Mouse (Mus musculus) granulocyte monocyte progenitor cell, adult 5-6 weeks (primary cell): ENCODE results near the gene Nav3. TPM values are rescaled to one million over a fixed set of nuclear protein-coding genes. Genes with fewer than 3 reads are reported as not detected.
"Not testable (repeated sequence)": the region's sequence is repeated elsewhere in the genome, so short reads cannot be mapped to it uniquely, and the experiment has no call there.

Source experiments
- ATAC-seq: replicated peaks from 2 replicates; pipeline ENCODE4 v1.8.0; 2016; ENCODE audit warnings: mild to moderate bottlenecking, moderate TSS enrichment, inconsistent platforms; ENCODE audit not compliant: poor library complexity, severe bottlenecking
- total RNA-seq, 2 experiments: library from RNA; stranded (forward) in 1 of 2; stranded (reverse) in 1 of 2; fragments of 200-712, 200-1000 nt in 1 of 2; fragments of >200 nt in 1 of 2; fragmentation: Nextera tagmentation in 1 of 2; gene quantifications; 2 replicates each; pipeline ENCODE4 v1.2.3; 2014 to 2017

The Nav3 gene
- total RNA-seq, 2 experiments from 2014 or later, result not detected

DNA sequence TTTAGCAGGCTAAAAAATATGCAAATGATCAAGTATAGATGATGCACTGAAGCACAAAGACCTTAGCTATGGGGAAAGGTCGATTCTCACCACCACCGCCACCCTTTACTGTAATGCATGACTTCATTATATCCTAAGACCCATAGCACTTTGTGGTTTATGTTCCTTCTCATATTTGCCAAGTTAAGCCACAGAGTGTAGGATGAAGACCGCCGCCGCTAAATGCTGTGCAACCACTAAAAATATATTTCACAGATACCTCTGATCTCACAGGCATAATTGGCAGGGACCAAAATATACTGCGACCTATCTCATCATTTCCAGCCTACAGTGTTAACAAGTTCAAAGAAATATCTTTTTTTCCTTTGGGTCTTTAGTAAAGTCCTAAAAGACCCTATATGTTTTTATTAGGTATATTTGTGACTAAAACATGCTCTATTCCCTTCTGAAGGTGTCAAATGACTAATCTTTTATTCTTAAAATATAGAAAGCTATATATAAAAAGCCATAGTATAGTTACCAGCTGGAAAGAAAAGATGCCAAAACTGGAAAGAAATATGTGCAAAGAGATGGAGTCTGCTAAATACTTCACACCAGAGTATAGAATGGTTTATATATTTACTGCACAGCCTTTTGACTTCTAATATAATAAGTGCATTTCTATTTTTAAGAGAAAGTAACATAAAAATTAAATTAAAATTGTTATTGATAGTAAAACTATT is 69.4 kb downstream of the Nav3 start:
- ATAC-seq, result no peak

DNA sequence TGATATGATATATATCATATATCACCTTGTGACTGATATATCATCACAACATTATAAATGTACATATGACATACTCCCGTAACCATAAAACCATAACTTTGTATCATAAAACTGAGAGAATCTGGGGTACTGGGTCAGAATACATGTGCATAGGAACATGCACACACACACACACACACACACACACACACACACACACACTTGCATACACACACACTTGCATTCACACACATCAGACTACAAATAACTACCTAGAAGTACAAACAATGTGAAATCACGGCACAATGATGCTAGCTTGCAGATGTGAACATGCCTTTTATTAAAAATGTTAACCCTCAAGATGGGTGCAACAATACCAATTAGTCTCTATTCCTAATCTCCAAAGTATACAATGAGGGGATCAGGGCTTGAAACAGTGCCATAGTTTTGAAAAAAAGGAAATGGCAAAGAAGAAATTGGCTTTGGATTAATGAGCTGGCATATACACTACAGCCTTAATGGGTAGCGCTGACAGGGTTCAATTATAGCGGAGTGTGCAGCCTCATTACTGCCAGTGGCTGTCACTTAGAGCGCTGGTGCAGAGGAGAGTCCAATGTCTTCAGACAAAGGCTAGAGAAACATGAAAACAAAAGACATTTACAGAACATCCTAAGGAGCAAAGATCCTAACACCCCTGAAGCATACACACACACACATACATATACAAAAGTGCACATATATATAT is 72.3 kb downstream of the Nav3 start:
- ATAC-seq, result not testable (repeated sequence)

DNA sequence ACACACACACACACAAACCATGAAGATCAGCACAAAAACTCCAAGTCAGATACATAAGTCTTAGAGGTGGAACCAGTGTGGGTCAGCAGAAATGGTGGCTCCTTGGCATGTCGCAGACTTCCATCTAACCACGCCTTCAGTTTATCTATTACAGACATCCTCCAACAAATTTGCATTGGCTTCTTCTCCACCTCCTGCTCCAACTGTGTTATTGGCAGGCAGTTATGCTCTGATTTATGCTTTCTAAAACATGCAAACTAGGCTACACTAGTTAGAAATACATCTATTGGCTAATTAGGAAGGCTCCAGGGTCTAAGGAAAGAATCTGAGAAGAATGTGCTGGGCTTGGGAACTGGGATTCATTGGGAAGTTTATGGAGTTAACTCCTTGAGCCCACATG is 75.2 kb downstream of the Nav3 start:
- ATAC-seq, result no peak

DNA sequence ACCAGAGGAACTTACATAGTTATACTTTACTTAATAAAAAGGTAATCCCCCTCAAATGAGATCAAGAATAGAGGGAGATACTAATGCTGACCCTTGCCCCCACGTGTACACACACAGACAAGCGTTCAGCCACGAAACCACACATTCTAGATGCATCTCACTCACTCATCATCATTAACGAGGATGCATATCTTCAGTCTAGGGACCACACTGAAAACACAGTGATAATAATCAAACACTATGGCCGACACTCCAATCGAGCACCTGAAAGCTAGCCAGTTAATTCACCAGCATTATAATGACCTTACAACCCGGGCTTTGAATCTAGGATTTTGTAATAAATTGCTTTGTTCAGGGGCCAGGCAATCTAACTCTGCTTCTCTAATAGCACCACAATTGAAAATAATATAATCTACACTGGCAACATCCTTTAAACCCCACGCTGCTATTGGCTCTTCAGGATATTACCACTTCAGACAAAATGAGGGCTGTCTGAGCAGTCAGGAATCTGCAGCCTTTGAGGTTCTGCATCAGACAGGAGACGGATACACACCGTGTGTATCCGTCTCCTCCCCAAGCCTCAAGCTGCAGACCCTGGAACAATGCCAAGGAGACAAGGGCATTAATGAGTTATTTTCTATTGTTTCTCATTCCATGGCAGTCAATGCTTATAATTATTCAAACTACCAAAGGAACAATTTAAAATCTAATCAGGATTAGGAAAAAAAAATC is 83.1 kb downstream of the Nav3 start:
- no peak for ATAC-seq

DNA sequence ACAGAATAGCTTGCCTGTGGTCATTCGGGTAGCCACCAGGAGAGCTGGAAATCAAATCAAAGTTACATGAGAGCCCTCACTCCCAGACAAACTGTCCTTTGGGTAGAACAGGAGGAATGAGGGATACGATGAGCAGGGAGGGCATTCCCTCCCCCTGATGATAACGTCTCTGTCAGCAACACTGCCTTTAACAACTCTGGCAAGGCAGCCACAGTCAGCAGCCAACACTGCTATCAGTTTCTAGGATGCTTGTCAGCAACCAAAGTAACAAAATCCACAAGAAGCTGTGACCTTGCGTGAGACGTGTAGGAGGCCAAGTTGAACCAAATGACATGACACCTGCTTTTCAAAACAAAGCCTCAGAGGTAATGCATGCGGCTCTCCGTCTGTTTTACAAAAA is 103.9 kb downstream of the Nav3 start:
- no peak for ATAC-seq

DNA sequence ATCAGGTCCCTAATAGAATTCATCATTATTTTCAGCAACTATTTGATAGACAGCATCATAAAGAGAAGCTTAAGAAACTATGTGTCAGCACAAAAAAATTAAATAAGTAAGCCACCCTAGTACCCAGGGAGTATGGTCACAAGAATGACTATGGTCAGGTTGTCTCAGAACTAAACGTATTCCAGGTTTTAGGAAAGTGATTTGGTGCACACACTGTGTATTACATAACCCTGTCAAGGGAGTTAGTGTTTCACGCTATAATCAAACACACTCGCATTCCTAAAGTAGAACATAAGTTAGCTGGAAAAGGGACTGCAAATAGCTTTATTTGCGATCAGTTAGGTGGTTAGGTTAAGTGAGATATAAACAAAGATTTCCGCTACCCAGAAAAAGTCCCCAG is 126.0 kb downstream of the Nav3 start:
- no peak for ATAC-seq

DNA sequence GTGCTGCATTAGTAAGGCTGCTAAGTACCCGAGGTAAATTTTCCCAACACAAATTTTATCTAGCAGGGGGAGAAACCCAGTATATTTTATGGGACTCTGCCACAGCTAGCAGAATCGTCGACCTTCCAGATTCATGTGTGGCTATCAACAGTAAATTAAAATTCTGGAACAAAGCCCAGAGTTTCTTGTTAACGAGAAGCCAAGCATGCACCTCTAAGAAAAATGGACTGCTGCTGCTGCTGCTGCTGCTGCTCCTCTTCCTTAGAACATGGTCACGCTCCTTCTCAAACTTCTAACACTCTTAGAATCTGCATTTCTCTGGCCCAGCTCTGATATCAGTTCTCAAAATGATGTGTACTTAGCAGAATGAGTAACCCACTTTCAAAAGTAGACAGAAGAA is 126.4 kb downstream of the Nav3 start:
- ATAC-seq, result no peak

DNA sequence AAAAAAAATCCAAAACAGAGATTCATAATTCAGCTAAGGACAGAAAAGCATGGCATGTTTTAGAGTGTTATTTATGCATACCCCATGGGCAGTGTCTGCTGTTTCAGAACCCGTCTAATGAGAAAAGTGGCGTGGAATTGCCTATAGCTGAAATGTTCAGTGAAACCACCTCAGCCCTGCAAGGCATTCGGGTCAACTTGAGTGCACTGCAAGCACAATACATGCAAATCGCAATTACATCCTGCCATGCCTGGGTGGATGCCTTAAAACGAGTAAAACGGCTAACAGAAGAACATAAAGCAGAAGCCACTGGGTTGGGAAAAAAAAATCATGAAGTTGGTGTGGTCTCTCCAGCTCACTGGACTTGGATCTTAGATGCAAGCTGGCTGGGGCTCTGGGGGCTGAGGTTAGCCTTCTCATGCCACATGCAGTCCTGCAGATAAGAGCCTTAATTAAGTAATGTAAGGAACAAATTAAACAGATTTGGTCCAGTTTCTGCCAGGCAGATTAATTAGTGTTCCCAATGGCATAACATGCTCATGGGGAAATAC is 133.8 kb downstream of the Nav3 start:
- no peak for ATAC-seq

DNA sequence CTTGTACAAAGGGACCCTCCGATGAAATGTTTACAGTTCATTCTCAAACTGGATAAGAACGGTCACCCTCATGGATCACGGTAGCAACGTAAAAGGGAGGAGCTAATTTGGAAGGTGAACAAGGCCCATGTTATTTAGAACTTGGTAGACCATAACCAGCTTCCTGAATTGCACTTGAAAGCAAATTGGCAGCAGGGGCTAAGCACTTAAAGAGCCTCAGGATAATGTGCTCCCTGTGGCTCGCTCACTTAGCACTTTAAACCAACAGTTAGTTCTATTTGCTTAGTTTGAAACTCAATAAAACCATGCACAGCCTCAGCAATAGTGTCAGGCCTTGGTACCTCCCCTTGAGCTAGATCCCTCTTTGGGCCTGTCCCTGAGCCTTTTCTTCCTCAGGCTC is 138.7 kb downstream of the Nav3 start:
- ATAC-seq, result no peak

DNA sequence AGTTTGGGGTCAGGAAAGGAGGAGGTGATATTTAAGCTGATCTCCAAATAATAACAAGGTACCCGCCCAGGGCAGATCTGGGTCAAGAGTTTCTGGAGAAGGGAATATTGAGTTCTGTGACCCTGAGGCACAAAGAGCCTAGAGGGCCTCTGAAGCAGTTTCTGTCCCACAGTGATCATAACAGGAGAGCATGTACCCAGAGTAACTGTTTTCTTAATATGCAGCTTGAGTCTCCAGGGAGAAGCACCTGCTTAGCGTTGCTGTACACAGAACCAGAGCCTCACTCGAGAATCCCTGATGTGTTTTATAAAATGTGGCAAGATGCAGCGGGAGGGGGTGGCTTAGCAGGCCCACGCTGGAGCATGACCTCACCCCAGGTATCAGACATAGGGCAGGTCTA is 141.5 kb downstream of the Nav3 start:
- no peak for ATAC-seq

DNA sequence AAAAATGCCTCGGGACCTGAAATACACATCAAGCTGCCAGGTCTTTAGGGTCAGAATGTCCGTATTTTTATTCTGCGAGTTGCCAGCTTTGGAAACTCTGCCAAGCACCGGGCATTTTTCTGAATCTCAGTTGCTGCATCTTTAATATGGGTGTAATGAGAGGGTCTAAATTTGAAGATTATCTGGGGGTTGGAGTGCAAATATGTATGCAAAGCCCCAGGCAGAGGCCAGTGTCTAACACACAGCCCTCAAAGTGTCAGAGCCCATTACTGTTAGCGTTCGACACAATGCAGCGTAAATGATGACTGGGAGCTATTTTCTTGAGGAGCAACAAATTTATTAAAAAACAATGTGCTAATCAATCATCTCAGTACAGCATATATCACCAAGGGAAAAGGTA is 142.0 kb downstream of the Nav3 start:
- no peak for ATAC-seq

DNA sequence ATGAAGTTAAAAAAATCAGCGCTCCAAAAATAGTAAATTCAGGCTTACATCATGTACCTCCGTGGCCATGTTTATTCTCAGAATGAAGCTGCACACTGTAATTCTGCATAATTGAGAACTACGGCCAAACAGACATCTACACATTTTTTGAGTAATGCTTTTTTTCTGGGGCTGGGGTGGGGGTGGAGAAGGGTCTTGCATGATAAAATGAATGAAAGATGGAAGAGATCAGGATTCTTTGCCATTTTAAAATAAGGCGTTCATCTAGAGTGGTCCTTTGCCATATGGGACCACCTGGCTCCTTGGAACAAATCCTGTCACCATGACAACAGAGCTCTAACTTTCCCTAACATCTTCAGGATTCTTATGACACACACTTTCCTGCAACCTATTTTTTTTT is 146.5 kb downstream of the Nav3 start:
- no peak for ATAC-seq

DNA sequence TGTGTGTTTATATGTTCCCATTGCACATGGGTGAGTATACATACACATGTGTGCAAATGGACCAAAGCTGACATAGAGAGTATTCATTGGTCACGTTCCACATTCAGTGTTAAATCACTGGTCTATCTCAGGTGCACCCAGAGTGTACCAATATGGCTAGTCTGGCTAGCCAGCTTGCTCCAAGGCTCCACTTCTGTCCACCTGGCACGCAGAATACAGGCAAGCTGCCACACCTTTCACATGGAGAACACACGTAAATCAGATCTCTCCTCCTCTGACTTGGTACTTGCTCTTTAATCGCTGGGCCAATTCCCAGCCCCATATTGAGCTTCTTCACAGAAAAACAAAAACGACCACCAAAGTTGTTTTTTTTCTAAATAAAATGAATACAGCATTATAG is 150.4 kb downstream of the Nav3 start:
- no peak for ATAC-seq

DNA sequence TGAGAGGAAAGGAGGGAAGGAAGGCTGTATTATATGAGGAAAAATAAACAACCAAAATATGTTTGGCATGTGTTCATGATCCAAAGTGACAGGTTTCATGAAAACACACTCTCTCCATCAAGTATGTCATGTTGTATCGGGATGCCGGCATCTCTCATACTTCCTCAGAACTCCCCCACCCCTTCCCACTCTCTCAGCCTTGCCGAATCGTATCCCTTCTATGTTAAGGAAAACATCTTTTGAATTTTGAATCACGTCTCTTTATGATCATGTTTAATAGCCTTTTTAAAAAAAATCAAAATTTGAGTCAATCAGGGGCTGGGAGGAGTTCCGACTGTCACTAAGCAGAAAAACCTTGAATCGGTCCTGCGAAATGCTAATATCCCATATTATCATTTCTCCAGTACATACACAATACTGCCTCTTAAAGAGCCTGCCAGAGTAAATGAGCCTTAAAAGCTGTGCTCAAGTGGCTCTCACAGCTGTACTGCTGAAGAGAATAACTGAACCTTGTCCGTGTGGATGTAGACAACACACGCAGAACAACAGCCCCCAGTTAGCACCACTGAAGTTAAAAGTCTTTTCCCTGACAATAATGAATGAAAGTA is 165.9 kb downstream of the Nav3 start:
- no peak for ATAC-seq

DNA sequence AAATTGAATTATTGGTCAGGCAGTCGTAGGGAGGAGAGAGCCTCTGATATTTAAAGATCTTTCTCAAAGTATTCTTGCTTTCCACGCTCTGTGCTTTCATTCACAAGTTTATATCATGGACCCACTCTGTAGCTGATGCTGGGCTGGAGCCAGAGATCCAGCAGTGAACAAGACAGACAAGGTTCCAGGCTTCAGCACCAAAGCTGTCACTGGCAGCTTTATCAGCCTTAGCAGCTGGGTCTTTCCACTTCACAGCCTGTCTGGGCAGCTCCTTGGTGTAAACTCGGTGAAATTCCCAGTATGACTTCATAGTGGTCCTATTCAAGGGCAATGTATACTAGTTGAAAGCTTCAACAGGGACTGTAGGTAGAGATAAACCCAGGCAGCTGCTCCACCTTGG is 172.1 kb downstream of the Nav3 start:
- ATAC-seq, result no peak

DNA sequence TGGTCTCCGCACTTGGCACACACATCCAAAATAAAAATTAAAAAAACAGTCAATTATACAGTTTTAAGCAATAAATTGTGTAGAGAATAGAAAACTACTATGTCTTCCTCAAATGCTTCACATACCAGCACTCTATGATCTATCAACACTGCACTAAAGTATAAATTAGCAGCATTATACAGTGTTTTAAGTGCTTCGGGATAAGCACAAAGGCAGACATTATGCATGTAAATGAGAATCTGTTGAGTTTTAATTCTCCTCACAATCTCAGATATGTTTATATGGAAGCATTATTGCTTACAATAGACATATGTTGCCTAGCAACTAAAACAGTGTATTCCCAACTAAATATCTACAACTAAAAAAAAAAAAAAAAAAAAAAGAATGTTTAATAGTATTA is 183.2 kb downstream of the Nav3 start:
- ATAC-seq, result no peak

DNA sequence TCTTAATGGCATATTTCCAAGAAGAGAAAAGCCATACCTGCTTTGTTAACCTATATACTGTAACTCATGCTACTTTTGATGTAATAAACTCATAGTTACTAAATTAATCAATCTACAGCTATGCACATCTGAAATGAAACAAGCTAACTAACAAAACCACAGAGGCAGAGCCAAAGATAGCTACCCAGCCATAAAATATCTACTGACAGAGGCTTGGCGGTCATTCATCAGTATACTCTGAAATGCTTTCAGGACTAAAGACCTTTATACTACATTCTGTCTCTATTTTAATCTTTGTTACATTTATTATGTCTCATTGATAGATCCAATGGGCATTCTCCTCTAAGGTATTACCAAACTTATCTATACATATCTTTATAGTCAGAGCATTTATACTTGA is 185.4 kb downstream of the Nav3 start:
- ATAC-seq, result no peak

DNA sequence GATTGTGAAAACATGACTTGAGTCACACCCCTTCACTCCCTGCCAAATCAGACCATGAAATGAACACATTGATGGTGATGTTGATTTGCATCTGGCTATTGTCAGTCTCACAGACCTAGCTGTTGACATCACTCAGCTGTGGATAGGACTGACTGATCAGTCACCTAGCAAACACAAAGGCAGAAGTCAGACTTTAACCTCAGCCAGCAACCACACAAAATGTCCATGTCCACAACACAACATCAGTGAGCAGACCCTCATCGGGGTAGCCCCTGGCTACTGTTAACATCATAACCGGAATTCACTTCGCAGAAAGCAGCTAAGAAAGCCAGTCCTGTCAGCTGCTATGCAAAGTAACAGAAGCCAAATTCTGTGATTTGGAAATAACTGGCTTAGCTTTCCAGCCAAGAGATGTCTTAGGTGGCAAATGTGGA is 213.9 kb downstream of the Nav3 start:
- ATAC-seq, result no peak

DNA sequence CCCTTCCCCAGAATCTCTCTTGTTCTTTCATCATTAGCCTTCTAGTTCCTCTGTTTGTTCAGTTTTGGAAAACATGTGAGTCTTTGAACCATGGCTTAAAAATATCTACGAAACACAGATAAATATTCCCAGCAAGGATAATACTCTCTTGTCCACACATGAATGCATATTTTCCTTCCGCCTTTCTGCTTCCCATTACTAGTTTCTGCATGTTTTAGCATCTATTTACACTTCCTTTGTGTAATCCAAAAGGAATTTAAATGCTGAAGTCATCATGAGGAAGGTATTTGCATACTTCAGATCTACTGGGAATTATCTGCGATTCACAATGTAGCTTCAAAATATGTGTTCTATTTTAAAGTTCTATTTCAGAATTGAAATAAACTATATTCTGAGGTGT is 215.3 kb downstream of the Nav3 start:
- no peak for ATAC-seq

DNA sequence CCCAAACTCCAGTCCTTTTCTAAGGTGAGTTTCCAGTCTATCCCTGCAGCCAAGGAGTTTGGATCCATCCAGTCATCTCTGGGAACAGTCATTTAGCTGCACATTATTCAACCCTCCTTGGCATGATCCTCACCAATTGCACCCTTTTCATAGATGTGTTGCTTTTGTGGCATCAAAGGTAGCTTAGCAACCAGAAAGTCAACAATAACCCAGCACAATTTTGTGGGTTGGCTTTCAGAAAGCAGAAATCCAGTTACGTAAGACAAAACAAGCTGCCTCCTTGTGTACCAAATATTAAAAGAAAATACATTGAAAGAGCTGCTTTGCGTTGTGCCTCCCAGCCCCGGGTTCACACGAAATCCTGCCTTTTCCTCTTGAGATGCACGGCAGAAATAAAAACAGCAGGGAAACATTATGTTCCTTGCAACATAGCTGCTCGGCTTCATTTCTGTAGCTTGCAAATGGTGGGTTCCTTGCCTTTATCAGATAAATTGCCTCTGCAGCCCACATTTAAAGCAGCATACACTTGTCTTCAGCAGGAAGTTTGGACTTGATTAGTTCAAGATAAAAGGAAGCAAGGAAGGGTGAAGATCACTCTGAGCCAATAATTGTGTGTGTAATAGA is 222.6 kb downstream of the Nav3 start:
- ATAC-seq, result no peak
